Mouse (Mus musculus) myocyte (in vitro differentiated cells): ENCODE measurements around the gene Dcaf1.

Experiments
- E2F4 ChIP-seq: IDR thresholded peaks from one replicate; pipeline ENCODE4 v1.6.1; 2011; ENCODE audit warnings: mild to moderate bottlenecking, control low read depth, moderate library complexity; ENCODE audit not compliant: insufficient read depth
- MYOD1 ChIP-seq, 3 experiments: IDR thresholded peaks; one replicate each; pipeline ENCODE4 v1.6.1; 2011; ENCODE audit warnings: control low read depth in 2 of 3, low read depth in 2 of 3, mild to moderate bottlenecking in 2 of 3, moderate library complexity in 1 of 3; ENCODE audit not compliant: insufficient read length in 2 of 3, control insufficient read depth in 1 of 3
- POLR2A ChIP-seq: IDR thresholded peaks from one replicate; pipeline ENCODE4 v1.6.1; 2011; ENCODE audit warnings: low read depth, mild to moderate bottlenecking, control low read depth, moderate library complexity; ENCODE audit not compliant: insufficient read length

DNA sequence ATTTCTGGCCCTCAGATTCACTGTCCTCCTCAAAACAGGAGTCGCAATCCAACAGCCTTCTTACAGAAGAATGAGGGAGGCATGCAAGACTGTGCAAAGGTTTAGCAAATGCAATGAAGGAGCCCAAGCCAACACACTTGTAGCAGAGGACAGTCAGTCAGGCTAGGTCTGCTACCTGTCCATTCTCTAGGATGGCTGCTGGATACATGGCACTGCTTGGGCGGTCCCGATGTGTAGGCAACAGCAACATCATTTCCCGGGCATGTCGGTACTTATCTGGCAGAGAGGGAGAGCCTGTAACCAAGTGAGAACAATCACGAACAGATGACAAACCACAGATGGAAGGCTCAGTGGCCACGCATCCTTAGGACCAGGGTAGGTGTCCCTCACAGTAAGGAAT lies 79.9 kb downstream of the Dcaf1 start:
- TF ChIP-seq POLR2A (no peak), MYOD1 (IDR thresholded peaks at IDR 0.05; ENCODE audit: control insufficient read depth in 1 of 3, insufficient read length in 2 of 3, low read depth in 2 of 3) (no peak), E2F4 (no peak)
